Mouse (Mus musculus): ENCODE measurements around the gene Sema5b. TPM values are rescaled to one million over a fixed set of nuclear protein-coding genes. Genes with fewer than 3 reads are reported as not detected.

Sema5b gene
- polyA plus RNA-seq, 1 experiment from 2014 or later, result 0.21 TPM

GRCm38 (mm10) chr16:35685027-35685426 is 144.1 kb downstream of the Sema5b start:
- no peak overlapping the region for H3K9ac ChIP-seq

DNA sequence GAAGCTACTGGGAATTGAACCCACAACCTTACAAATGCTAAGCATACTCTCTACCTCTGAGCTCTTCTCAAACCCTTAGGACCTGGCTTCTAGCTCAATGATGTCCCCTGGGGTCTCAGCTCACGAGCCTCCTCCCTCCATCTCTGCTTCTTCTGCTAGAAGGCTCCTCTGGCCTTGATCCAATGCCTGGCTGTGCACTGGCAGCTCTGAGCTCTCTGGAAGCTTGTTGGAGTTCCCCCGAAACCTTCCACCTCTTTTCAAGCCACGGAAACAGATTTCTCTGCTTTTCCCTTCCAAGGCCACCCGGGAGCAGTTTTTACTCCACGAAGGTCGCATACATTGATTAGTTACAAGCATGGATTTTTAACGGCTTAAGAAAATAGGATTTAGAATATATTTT is 145.5 kb downstream of the Sema5b start:
- Histone ChIP-seq H3K9ac (no peak overlapping the region), H3K27ac (replicated peaks) (no peak overlapping the region), H3K36me3 (replicated peaks) (no peaks in the 10 kb centered on the region), H3K4me1 (replicated peaks) (no peaks in the 10 kb centered on the region), H3K4me3 (replicated peaks) (no peak overlapping the region), H3K27me3 (peaks cover 6% of the 10 kb centered on the region; the same call in 1 of the 2 replicates), H3K4me2 (no peak overlapping the region), H3K9me3 (replicated peaks) (no peaks in the 10 kb centered on the region)
- ATAC-seq (ENCODE audit: insufficient read depth), result no peak
- 70% methylated on average over 7 of the region's 7 CpGs for WGBS (ENCODE audit: insufficient replicate concordance)

More at GRCm38 (mm10) chr16:35685027-35685426, 144.1 kb downstream of the Sema5b start:
- Histone ChIP-seq H3K4me2 (no peak overlapping the region), H3K36me3 (replicated peaks) (no peaks in the 10 kb centered on the region), H3K27me3 (peaks cover 11% of the 10 kb centered on the region), H3K4me3 (replicated peaks) (no peak overlapping the region), H3K9me3 (replicated peaks) (no peaks in the 10 kb centered on the region), H3K4me1 (replicated peaks) (no peaks in the 10 kb centered on the region), H3K27ac (replicated peaks) (no peak overlapping the region)
- WGBS (ENCODE audit: insufficient replicate concordance), result 71% methylated on average over 13 of the region's 13 CpGs
- ATAC-seq (ENCODE audit: insufficient read depth), result no peak

GRCm38 (mm10) chr16:35691606-35692005 is 150.7 kb downstream of the Sema5b start:
- H3K36me3 ChIP-seq (replicated peaks), result no peaks in the 10 kb centered on the region; the same call in 1 of the 2 replicates
- H3K4me3 ChIP-seq (replicated peaks), result no peak overlapping the region
- H3K4me2 ChIP-seq, result no peak overlapping the region
- H3K27ac ChIP-seq (replicated peaks), result no peak overlapping the region
- H3K9me3 ChIP-seq (replicated peaks), result no peaks in the 10 kb centered on the region
- ATAC-seq (ENCODE audit: insufficient read depth), result no peak
- H3K4me1 ChIP-seq (replicated peaks), result no peaks in the 10 kb centered on the region
- 75% methylated on average over 7 of the region's 7 CpGs for WGBS (ENCODE audit: insufficient replicate concordance)
- H3K27me3 ChIP-seq, result no peaks in the 10 kb centered on the region
- no peak overlapping the region for H3K9ac ChIP-seq

DNA sequence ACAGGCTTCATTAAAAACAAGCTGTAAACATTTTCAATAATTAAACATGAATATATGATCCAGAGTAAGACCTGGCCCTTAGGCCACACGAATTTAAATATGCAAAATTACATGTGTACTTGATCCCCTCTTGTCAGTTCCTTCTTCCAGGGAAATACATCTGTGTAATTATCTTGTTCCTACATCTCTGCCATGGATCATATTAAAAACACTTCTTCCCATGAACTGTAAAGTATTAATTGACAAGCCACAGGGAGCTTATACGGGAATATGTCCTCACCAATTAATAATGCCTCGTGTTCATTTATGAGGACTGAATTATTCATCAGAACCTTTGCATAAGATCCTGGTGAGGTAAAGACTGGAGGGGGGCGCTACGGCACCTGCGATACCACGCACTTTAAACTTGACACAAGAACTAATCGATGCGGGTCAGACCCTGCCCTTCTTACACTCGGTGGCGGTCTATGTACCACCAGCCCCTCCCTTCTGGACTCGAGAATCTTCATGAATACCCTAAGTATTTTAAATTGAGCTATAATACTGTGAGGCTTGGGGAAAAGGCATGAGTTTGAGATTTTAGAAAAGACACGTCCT is 153.4 kb downstream of the Sema5b start:
- 83% methylated on average over 13 of the region's 13 CpGs for WGBS (ENCODE audit: insufficient replicate concordance)
- no peak for ATAC-seq (ENCODE audit: insufficient read depth)
- Histone ChIP-seq H3K4me2 (no peak overlapping the region), H3K27ac (replicated peaks) (no peak overlapping the region), H3K27me3 (no peaks in the 10 kb centered on the region), H3K4me1 (replicated peaks) (no peaks in the 10 kb centered on the region), H3K36me3 (replicated peaks) (peaks cover 12% of the 10 kb centered on the region), H3K4me3 (replicated peaks) (no peak overlapping the region), H3K9ac (no peak overlapping the region), H3K9me3 (replicated peaks) (no peaks in the 10 kb centered on the region)

GRCm38 (mm10) chr16:35696103-35696502 is 155.2 kb downstream of the Sema5b start:
- Histone ChIP-seq H3K9me3 (replicated peaks) (no peaks in the 10 kb centered on the region), H3K9ac (no peak overlapping the region), H3K27ac (replicated peaks) (no peak overlapping the region), H3K4me1 (replicated peaks) (no peaks in the 10 kb centered on the region), H3K4me2 (no peak overlapping the region), H3K4me3 (replicated peaks) (no peak overlapping the region), H3K27me3 (no peaks in the 10 kb centered on the region), H3K36me3 (replicated peaks) (peaks cover 12% of the 10 kb centered on the region)
- 58% methylated on average over 2 of the region's 2 CpGs for WGBS (ENCODE audit: insufficient replicate concordance)
- no peak for ATAC-seq (ENCODE audit: insufficient read depth)

DNA sequence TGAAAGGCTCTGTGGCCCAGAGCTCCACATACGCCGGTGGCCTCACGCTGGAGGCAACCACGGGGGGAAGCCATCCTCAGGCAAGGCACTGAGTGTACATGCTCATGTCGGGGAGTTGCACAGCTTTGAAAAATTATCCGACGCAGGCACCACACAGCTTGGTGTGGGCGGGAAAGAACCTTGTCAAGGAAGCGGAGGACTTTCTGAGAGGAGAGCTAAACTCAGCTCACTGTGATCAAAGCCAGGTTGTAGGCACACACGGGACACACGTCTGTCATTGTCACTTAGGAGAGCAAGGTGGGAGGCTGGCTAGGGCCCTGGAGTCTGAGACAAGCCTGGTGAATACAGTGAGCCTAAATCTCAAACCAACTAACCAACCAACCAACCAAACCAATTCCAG is 160.9 kb downstream of the Sema5b start:
- Histone ChIP-seq H3K36me3 (replicated peaks) (peaks cover 29% of the 10 kb centered on the region), H3K9me3 (replicated peaks) (no peaks in the 10 kb centered on the region), H3K4me1 (replicated peaks) (no peaks in the 10 kb centered on the region), H3K9ac (no peak overlapping the region), H3K4me2 (no peak overlapping the region), H3K27ac (replicated peaks) (no peak overlapping the region), H3K27me3 (no peaks in the 10 kb centered on the region), H3K4me3 (replicated peaks) (no peak overlapping the region)
- no peak for ATAC-seq (ENCODE audit: insufficient read depth)
- WGBS (ENCODE audit: insufficient replicate concordance), result 77% methylated on average over 11 of the region's 11 CpGs

- Histone ChIP-seq H3K9me3 (replicated peaks) (no peaks in the 10 kb centered on the region), H3K36me3 (replicated peaks) (peaks cover 19% of the 10 kb centered on the region; the same call in 1 of the 2 replicates), H3K27ac (replicated peaks) (no peak overlapping the region), H3K4me3 (replicated peaks) (no peak overlapping the region), H3K4me2 (no peak overlapping the region), H3K4me1 (replicated peaks) (no peaks in the 10 kb centered on the region), H3K27me3 (no peaks in the 10 kb centered on the region), H3K9ac (no peak overlapping the region)
- ATAC-seq (ENCODE audit: insufficient read depth), result no peak
- 76% methylated on average over 16 of the region's 16 CpGs for WGBS (ENCODE audit: insufficient replicate concordance)
These were observed 163.1 kb downstream of the Sema5b start for GRCm38 (mm10) chr16:35703763-35704679.

DNA sequence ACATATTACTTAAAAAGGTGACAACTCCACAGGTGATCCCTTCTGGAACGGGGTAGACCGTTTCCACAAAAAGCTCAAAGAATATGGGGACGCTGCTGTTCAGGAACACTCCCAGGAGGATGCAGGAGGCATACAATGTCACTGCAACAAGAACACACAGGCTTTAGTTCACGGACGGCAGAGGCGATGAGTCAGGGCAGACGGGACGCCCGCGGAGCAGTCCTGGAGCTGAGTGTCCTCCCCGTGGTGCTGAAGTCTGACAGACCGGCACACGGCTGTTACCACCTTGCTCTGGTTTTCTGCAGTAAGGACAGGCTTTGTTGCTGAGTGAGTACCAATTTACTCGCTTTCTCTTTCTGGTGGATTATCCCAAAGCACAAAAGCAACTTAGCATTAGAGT is 163.9 kb downstream of the Sema5b start:
- H3K4me1 ChIP-seq (replicated peaks), result no peaks in the 10 kb centered on the region
- no peak overlapping the region for H3K9ac ChIP-seq
- no peak overlapping the region for H3K4me2 ChIP-seq
- no peaks in the 10 kb centered on the region for H3K27me3 ChIP-seq
- peaks cover 21% of the 10 kb centered on the region; the same call in 1 of the 2 replicates for H3K36me3 ChIP-seq (replicated peaks)
- 78% methylated on average over 14 of the region's 14 CpGs for WGBS (ENCODE audit: insufficient replicate concordance)
- H3K4me3 ChIP-seq (replicated peaks), result no peak overlapping the region
- no peak overlapping the region for H3K27ac ChIP-seq (replicated peaks)
- H3K9me3 ChIP-seq (replicated peaks), result no peaks in the 10 kb centered on the region
- no peak for ATAC-seq (ENCODE audit: insufficient read depth)

DNA sequence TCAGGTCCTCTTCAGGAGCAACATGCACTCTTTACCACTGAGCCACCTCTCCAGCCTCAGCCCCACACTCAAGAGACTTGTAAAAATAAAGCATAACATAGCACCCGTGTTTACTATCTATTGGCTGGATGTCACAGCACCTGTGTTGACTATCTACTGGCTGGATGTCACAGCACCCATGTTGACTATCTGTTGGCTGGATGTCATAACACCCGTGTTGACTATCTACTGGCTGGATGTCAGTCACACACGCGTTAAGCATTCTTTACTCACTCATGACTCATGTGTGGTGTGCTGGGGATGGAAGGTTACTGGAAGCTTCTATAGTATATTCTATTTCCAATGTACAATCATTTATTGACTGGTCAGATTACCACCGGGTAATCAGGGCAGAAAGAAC is 166.1 kb downstream of the Sema5b start:
- WGBS (ENCODE audit: insufficient replicate concordance), result 75% methylated on average over 5 of the region's 5 CpGs
- peaks cover 21% of the 10 kb centered on the region; the same call in 1 of the 2 replicates for H3K36me3 ChIP-seq (replicated peaks)
- no peak for ATAC-seq (ENCODE audit: insufficient read depth)
- no peak overlapping the region for H3K4me2 ChIP-seq
- no peaks in the 10 kb centered on the region for H3K4me1 ChIP-seq (replicated peaks)
- H3K27me3 ChIP-seq, result no peaks in the 10 kb centered on the region
- H3K9me3 ChIP-seq (replicated peaks), result no peaks in the 10 kb centered on the region
- no peak overlapping the region for H3K4me3 ChIP-seq (replicated peaks)
- no peak overlapping the region for H3K27ac ChIP-seq (replicated peaks)
- no peak overlapping the region for H3K9ac ChIP-seq

GRCm38 (mm10) chr16:35711004-35711403 is 170.1 kb downstream of the Sema5b start:
- WGBS (ENCODE audit: insufficient replicate concordance), result 82% methylated on average over 7 of the region's 7 CpGs
- Histone ChIP-seq H3K4me2 (no peak overlapping the region), H3K9me3 (replicated peaks) (no peaks in the 10 kb centered on the region), H3K27ac (replicated peaks) (no peak overlapping the region), H3K36me3 (replicated peaks) (peaks cover 10% of the 10 kb centered on the region; the same call in 1 of the 2 replicates), H3K4me1 (replicated peaks) (no peaks in the 10 kb centered on the region), H3K9ac (no peak overlapping the region), H3K4me3 (replicated peaks) (no peak overlapping the region), H3K27me3 (no peaks in the 10 kb centered on the region)
- ATAC-seq (ENCODE audit: insufficient read depth), result no peak

- Histone ChIP-seq H3K4me2 (no peak overlapping the region), H3K4me1 (replicated peaks) (no peaks in the 10 kb centered on the region), H3K4me3 (replicated peaks) (no peak overlapping the region), H3K9ac (no peak overlapping the region), H3K27me3 (no peaks in the 10 kb centered on the region), H3K9me3 (replicated peaks) (no peaks in the 10 kb centered on the region), H3K27ac (replicated peaks) (no peak overlapping the region), H3K36me3 (replicated peaks) (peaks cover 26% of the 10 kb centered on the region; the same call in 1 of the 2 replicates)
- ATAC-seq (ENCODE audit: insufficient read depth), result no peak
- 72% methylated on average over 7 of the region's 7 CpGs for WGBS (ENCODE audit: insufficient replicate concordance)
These were observed 172.7 kb downstream of the Sema5b start for GRCm38 (mm10) chr16:35713606-35714005.

All from liver, embryonic 15.5 days (tissue).